Mouse (Mus musculus) ovary, adult 18-20 months (tissue): ENCODE results near the gene Ap5s1.

Experiments
- DNase-seq: peaks from one replicate; pipeline ENCODE4 v3.0.0; 2022; ENCODE audit warnings: low spot score, mixed read lengths

Ap5s1 gene

DNA sequence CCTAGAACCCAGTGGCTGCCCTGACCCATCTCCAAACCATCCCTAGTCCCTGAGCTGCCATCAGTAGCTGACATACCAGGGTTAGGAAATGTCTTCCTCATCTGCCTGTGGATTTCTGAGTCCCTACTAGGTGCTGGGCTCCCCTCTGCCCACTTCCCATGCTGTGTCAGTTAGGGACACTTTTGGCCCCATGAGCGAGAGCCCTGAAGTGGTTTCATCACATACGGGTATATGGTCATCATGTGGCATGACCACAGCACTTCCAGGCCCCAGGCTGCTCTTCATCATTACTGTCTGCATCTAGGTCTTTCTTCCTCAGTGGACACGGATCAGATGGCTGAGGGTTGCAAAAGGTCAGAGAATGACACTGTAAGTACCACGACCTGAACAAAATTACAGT, at the start of gene Ap5s1:
TSS of gene Ap5s1 (plus strand) at position 301 of the 400 bp plus-strand sequence.
- no peak for DNase-seq

DNA sequence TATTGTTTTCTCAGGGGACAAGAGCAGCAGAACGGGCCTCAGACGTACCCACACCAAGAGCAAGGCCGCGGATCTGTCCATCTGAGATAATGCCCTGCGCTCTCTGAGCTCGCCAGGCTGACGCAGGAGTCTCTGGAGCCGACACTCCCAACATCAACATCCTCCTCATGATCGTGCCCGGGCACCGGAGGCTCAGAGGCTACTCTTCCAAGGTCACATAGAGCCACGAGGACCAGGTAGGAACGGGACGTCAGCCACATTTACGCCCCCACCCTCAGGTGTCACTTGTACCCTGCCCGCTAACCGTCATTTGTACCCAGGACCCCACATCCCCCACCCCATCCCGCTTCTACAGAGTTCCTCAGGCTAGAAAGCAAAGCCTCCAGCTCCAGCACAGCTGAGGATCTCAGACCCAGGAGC, 47.4 kb upstream of the Ap5s1 start:
- peak; percentile 41 for DNase-seq

DNA sequence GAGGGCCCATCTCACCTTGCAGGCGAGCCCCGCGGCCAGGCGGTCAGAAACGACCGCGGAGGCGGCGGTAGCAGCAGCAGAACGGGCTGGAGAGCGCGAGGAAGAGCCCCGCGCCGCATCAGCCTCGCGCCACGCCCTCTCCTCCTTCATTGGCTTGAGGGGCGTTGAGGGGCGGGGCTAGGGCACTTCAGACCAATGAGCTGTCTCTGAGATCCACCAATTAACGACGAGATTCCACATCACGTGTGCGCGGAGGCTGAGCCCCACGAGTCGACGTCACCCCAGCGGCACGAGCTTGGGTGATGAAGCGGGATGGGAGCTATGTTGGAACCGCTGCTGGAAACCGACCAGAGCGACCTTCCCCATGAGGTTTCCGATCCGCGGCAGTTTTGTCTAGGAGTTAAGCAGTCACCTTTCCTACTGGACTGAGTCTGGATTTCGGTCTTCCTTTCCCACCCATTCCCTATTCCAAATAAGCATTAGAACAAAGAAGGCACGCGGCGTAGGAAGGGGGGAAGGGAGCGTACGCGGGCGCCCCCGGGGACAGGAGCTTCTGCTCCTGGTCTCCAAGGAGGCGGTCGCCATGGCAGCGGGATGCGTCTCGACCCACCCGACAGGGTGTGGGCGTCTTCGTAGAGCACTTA, 46.8 kb upstream of the Ap5s1 start, which contains the start of gene 1700037H04Rik:
TSS of gene 1700037H04Rik (minus strand) at position 144 of the 644 bp plus-strand sequence.
- DNase-seq, result peak; percentile 95

DNA sequence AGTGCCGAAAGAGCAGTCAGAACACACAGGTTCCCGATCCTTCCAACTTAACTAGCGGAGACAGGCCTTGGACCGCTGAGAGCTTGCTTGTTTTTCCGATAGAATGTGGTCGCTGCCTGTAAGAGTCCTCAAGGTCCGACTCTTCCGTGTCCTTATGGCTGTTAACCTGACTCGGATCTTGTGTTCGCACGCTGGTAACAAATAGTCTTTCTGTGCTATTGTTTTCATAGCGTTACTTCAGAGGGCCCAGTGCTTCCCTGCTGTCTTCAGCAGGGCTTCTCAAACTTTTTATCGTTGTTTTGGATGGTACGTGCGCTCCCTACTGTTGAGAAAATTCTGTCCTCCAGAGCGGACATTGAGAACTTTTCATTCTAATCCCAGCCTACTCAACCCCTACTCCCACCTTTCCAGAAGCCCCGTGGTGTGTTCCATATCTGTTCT, 46.2 kb upstream of the Ap5s1 start:
- no peak for DNase-seq

DNA sequence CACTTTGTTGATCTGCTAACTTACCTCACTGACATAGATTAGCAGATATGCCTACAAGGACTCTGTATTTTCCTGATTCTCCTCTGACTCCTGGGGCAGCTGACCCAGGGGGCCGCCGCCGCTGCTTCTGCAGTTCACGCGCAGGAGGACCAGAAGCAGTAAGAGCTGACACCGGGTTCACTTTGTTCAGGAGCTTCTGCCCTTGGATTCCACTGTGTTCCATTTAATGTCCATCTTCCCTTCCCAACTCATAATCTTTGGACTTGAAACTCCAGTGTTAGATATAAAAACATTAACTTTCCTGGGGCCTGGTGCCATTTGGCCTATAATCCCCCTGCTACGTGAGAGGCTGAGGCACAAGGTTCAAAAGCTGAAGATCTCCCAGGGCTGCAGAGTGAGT, 43.0 kb upstream of the Ap5s1 start:
- DNase-seq, result no peak

DNA sequence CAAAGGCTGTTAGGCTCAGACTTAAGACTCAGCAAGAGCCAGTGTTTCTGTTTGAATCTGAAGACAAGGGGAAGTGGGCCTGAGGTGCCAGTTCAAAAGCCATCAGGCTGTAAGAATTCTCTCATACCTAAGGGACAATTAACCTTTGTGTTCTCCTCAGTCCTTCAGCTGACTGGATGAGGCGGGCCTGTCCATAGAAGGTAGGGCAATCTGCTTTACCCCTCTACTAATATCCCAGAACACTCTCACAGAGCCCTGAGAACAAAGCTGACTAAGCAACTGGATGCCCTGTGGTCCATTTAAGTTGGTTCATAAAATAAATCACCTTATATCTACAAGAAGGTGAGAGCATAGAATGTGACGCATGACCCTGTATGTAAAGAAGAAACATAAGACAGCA, 40.7 kb upstream of the Ap5s1 start:
- DNase-seq, result no peak

DNA sequence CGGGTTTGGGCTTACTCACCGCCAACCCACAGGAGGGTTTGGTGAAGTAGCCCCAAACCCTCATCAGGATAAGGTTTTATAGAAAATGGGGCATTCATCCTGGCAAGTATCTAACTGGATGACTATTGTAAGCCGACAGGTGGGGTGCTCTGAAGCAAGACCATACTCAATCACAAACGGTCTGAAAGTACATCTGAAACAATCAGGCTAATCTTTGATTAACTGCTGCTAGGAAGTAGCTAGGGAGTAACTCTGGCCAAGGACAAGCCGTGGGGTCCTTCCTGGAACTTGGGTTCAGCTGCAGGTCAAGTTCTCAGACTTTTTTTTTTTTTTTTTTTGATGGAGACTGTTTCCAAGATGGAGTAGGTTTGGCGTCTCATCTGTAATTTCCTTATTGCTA, 38.9 kb upstream of the Ap5s1 start:
- no peak for DNase-seq

DNA sequence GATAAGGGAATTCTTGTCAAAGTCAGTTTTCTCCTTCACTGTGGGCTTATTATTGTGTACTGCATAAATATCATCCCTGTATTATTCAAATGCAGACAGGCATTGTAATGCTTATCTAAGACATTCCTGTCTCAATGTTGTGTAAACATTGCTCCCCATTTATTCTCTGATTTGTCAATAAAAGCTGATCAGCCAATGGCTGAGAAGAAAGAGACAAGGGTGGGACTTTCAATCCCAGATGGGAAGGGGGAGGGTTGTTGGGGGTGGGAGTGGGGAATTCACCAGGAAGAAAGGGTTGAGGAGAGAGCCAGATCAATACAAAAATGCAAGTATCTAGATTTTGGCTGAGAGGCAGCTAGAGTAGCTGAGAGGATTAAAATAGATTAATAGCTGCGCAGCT, 38.0 kb upstream of the Ap5s1 start:
- no peak for DNase-seq

DNA sequence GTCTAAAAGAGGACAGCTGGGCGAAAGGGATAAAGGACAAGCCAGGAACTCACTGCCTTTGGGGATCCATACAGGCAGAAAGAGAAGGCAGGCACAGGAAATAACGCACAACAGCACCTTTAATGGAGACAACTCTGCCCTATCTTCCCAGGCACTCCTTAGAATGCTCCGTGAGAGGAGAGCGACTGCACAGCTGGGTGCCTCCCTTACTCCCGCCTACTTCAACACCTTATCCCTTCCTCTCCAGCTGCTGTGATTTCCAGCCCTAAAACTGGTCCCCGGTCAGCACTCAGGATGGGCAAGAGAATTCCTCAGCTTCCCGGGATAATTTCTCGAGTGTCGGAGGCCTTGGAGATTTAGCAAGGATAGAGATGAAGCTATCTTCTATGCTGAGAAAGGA, 35.9 kb upstream of the Ap5s1 start:
- DNase-seq, result no peak

DNA sequence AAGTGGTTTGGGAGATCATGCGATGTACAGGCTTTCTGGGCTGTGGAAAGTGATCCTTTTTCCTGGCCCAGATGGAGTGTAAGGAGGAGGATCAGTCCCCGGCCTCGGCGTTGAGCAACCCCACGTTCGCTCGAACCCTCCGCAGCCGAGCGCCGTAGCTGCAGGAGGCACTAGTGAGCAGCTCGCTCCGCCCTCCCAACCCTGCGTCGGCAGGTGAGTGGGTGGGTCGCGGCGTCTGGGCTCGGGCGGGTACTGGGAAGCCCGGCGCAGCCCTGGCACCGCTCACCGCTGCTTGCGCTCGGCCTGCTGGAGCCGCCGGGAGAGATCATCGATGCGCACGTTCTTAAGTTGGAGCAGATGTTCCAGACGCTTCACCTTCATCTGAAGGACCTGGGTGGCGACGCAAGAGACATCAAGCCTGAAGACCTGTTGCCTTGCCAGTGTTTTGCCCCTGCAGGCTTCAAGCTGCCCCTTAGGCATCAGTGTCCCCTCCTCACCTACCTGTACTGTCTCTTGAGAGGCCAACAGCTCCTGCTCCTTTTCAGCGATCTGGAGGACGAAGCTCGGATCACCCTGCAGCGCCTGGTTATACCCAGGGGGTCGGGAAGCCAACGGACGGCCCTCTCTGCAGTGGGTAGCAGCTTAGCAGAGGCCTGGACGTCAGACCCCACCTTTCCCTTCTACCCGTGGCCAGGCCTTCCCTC, 35.3 kb upstream of the Ap5s1 start:
- peak; percentile 66 for DNase-seq

DNA sequence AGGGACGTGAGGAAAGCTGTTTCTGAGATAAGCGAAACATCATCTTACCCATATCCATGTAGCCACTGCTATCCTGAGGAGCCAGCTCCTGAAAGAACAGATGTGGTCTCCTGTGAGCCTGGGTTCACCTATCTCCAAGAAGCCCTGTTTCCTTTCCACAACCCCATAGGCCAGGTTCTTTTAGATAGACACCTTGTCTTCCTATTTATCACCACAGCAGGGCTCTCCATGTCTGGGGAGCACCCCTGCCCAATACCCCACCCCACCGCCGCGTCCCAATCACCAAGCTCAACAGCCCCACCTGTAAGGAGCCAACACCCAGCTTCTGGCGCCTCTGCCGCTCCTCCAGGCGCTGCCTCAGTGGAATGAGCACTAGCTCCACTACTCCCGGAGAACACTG, 34.6 kb upstream of the Ap5s1 start:
- DNase-seq, result no peak

DNA sequence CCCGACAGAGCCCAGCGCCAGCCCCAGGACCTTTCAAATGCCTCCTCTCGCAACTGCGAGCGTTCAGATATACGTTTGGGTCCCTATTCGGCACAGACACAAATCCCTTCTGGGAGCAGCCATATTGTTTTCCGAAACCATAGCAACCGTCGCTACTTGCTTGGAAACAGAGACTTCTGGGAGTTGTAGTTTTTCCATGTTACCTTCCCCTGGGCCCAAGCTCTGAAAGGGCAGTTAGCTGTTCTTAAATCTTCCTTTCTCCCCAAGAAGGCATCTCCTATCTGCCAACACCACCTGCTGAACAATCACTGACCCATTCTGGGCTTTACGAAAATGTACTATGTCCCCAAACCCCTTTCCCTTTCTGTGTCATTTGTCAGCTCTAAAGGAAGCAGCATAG, 32.2 kb upstream of the Ap5s1 start:
- DNase-seq, result no peak

DNA sequence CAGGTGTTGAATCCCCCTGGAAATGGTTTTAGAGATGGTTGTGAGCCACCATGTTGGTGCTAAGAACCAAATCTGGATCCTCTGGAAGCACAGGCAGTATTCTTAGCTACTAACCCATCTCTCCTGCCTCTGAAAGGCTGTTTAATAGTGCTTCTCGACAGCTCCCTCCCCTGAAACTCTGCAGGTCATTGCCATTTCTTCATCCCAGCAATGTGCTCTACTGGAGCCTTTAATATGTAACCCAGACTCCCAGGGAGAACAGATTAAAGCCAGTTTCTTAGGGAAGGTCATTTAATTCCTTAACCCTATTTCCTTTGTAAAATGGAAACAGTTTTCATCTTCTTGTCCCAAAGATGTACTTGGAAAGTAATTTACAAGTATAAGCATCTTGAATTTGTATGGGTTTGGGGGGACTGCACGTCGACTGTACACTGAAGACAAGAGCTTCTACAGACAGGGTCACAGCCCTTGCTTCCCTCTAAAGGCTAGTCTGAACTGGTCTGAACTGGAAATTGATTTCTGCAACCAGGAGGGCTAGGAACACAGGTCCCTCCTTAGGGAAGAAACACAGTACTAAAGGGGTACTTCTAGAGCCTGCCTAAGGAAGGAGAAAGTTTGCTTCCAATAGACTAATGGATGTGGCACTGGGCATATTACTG, 31.5 kb upstream of the Ap5s1 start:
- no peak for DNase-seq

DNA sequence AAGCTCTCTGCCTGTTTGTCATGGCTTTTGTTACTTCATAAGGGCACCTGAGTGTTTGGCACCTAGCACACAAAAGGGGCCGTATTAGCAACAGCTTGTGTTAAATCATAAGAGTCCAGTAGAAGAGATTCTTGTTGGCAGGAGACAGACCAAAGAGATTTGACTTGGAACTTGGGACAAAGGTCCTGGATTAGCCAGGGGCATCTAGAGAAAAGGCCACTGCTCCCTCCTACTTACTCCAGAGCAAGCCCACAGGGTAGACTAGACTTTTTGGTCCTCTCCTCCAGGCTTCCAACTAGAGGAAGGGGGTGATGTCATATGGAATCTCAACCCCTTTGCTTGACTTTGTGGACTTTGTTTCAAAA, 31.0 kb upstream of the Ap5s1 start:
- DNase-seq, result no peak

DNA sequence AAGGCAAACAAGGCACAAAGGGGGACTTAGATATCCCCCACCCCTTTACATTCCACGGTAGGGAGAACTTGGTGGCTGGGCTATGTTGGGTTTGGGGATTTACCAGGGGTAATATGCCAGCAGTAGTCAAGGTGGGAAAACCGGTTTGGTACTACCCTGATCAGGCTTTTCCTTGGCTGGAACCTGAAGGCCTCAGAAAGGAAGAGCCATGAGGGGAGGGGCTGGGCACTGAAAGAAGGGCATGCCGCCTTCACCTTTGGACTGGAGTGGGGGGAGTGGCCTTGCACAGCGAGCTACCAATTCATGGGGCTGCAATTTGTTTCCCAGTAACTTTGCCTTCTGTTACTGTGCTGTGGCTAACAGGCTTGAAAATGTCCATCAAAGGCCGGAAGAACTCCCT, 30.4 kb upstream of the Ap5s1 start:
- no peak for DNase-seq

DNA sequence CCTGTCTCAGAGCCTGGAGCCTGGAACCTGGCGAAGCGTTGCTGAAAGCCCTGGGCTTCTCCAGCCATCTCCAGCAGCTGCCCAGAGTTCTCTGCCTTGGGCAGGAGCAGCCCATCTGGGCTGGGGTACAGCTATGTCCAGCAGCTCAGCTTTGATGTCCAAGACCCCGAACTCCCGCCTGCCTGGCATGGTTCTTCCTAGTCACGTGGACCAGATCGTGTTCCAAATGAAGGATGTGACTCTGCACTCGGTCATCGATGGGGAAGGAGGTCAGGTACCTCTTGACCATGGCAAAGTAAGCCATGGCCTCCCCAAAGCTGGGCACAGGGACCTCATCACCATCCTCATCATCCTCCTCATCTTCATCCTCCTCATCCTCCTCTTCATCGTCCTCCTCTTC, 28.9 kb upstream of the Ap5s1 start:
- DNase-seq, result no peak

DNA sequence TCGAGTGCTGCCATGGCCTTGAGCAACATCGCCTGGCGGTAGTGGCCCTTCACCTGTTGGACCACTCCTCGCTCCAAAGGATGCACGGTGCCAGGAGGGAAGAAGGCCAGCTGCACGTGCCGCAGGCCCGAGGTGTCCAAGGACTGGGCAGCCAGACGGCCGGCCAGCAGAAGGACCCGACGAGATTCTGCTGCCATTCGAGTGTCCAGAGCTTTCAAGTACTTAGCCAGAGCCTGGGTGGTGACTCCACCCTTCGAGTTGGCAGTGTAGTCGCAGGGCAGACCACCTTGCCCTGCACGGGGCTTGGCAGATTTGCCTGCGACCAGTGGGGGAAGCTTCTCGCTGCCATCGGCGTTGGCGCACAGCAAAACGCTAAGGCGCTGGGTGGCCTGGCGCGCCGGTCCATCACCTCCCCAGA, 28.0 kb upstream of the Ap5s1 start:
- no peak for DNase-seq

DNA sequence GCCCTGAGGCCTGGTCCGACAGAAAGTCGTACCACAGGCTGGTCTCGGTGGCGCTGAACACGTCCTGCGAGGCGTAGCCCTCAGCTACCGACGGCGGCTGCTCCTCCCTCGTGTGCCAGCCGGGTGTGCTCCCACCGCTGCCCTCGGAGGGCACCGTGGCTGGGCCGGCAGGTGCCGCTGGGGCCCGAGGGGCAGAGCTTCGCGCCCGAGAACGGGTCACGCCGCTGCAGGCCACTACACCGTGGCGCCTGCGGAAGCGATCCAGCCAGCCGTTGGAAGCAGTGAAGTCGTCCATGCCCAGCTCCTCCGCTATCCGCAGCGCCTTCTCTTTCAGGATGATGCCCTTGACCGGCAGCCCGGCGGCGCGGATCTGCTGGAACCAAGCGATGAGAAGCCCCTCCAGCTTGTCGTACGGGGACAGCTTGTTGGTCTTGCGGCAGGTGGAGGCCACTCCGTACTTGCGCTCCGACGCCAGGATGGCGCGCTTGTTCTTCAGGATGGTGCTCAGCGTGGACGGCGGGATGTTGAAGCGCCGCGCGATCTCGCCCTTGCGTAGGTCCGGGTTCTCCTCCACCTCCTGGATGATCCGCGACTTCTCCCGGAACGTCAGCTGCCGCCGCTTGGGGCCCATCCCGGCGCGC, 27.5 kb upstream of the Ap5s1 start:
- peak; percentile 36 for DNase-seq

DNA sequence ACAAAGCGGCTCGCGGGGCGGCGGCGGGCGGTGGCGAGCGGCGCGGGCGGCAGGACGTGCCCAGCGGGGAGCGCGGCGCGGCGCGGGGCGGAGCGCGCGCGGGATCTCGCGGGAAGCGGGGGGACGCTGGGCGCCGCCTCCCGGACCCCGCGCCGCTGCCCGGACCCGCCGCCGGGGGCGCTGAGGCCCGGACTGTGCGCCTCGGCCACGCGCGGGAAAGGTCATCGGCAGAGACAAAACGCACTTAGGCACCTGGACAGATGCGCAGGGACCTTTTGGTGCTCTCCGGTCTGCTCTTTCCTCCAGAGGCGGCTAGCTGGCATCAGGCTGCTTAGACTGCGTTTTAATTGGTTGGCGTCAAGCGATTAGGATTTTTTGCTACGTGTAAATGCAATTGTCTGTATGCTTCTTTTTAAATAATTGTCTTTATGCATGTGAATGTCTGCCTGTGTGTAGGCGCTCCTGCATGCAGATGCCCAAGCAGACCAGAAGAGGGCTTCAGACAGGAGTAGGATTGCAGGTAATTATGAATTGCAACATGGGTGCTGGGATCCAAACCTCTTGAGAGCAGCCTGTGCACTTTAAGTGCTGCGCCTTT, 26.8 kb upstream of the Ap5s1 start, which contains the start of gene Cenpb:
TSS of gene Cenpb (minus strand) at position 78 of the 598 bp plus-strand sequence.
- peak; percentile 68 for DNase-seq

DNA sequence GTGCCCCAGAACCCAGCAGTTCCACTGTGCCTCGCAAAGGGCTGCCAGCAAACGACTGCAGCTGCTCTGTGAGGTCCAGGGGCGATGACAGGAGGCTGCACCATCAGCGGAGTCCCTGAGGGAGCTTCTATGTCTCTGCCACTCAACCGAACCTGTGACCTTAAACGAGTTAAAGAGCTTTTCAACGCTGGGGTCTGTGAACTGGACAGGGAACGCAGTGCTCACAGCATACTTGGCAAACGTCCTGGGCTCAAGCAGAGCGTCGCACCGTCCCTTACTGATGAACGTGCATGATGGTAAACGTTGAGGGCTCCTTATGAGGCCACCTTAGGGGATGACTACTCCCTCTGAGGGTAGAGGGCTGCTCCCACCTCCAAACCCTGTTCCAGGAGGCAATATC, 20.5 kb upstream of the Ap5s1 start:
- no peak for DNase-seq

DNA sequence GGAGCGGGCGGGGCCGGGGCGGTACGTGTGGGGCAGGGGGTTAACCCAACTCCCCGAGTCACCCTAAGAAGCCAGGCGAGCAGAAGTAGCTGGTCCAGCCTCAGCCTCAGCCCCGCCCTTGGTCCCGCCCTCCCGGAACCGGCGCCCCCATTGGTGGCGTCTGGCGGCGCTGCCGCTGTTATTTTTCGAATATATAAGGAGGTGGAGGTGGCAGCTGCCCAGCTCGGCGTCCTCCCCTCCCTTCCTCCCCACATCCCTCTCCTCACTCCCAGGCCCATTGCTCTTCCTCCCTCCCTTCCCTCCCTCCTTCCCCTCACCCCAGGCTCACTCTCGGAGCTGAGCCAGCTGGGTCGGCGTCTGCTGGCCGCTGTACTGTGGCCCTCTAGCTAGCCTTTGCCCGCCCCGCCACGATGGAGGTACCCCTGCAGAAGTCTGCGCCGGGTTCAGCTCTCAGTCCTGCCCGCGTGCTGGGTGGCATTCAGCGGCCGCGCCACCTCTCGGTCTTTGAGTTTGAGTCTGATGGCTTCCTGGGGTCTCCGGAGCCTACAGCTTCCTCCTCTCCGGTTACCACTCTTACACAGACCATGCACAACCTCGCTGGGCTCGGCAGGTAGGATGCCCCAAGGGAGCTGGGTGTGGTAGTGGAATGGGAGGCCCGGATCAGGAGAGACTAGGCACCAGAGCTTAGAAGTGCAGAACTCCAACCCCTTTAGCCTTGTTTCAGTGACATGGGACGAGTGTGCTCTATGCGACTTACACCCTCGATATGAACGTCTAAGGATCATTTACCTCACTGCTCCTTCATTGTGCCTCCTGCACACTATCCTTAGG, 19.9 kb upstream of the Ap5s1 start, which contains the start of the genes Cdc25b and Spef1:
TSS of gene Cdc25b (plus strand) at position 179 of the 831 bp plus-strand sequence.
TSS of gene Spef1 (minus strand) at position 512 of the 831 bp plus-strand sequence.
- peak; percentile 78 for DNase-seq
